In the genomic region with DNA sequence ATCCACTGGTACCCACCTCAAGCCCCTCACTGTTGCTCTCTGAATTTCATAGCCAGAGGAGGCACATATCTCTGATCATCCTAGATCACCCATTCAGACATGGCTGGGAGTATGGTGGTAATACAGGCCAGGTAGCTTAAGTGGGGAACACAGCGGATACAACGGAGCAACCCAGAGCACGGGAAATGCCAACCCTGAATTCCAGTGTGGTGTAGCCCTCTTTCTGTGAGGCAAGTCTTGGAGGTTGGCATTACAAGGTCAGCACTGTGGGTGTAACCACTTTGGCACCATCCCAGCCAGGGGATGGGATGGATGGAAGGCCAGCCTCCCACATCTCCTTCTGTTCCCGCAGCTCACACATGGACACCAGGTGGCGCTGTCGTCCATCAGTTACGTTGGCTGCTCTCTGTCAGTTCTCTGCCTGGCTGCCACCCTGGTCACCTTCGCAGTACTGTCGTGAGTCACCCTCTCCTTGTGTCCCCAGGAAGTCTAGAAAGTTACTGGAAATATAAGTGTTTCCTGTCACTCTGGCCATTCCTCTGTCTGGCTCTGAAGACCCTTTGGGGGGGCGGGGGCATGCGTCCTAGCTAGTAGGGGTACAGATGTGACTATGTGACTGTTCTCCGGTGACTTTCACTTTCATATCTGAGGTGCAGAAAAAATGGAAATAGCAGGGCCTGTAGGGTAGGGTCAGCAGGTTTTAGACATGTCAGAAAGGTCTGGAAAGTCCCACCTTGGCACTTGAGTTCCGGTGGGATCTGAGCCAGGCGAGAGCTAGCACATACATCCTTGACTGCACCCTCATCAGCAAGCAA, we compare ENCODE assay signal across 8 mouse cellular contexts.
A peak's percentile ranks its signal among the peaks of the same experiment; 100 is the strongest.
DNase-seq lines count a peak whose midpoint lies in the region; ATAC-seq and TF ChIP-seq lines count a peak whose summit lies in the region.

No protein-coding gene starts in this region.

- no peaks in the 10 kb centered on the region for H3K36me3 ChIP-seq in forebrain, embryonic 14.5 days (ENCODE audit: control insufficient read depth, insufficient read depth, low read length)
- no peaks in the 10 kb centered on the region for H3K36me3 ChIP-seq in liver, postnatal 0 days (replicated peaks; ENCODE audit: insufficient read depth, low read length)
- no peaks in the 10 kb centered on the region for H3K36me3 ChIP-seq in neural tube, embryonic 13.5 days

- H3K9ac ChIP-seq in forebrain, embryonic 14.5 days (ENCODE audit: low read length), result no peak overlapping the region
- H3K9ac ChIP-seq in liver, postnatal 0 days (replicated peaks), result no peak overlapping the region
- H3K9ac ChIP-seq in neural tube, embryonic 13.5 days, result no peak overlapping the region

- no peak overlapping the region for H3K4me3 ChIP-seq in forebrain, embryonic 14.5 days (ENCODE audit: low read depth, low read length)
- 0 out of 2 replicates have a peak overlapping the region, but pooled peaks have one; percentile 19 for H3K4me3 ChIP-seq in liver, postnatal 0 days (ENCODE audit: low read depth, low read length)
- H3K4me3 ChIP-seq in neural tube, embryonic 13.5 days, result no peak overlapping the region

- TF ChIP-seq EP300 in liver, postnatal 0 days (IDR thresholded peaks at IDR 0.05; ENCODE audit: low read depth), result no peak

- intact Hi-C loops in heart, postnatal 14 days (cut with DNase I), result loop anchor here (2.0 to 10.0 kb wide), 6 partner anchors 116 to 417 kb away; no protein-coding TSS in a partner anchor

- WGBS in forebrain, embryonic 14.5 days, result 51% methylated on average over 14 of the region's 14 CpGs
- 41% methylated on average over 14 of the region's 14 CpGs for WGBS in liver, postnatal 0 days (ENCODE audit: insufficient replicate concordance)
- 50% methylated on average over 14 of the region's 14 CpGs for WGBS in neural tube, embryonic 13.5 days

- no peak overlapping the region for H3K4me2 ChIP-seq in forebrain, embryonic 14.5 days (ENCODE audit: low read length)
- peak overlapping the region; percentile 61 for H3K4me2 ChIP-seq in liver, postnatal 0 days (ENCODE audit: low read depth, low read length)
- H3K4me2 ChIP-seq in neural tube, embryonic 13.5 days, result no peak overlapping the region

- peak; percentile 94 for TF ChIP-seq CTCF in liver, postnatal 0 days (IDR thresholded peaks at IDR 0.05; ENCODE audit: low read depth)

- DNase-seq in c-Kit-positive CD71-positive TER-119-positive erythroid progenitor cells, embryonic 14.5 days (ENCODE audit: low spot score), result peak; percentile 78
- peak; percentile 88 for DNase-seq in forebrain, embryonic 14.5 days (ENCODE audit: low spot score)
- DNase-seq in heart, postnatal 14 days, result peak; percentile 84 to 93
- DNase-seq in layer of hippocampus, adult 11-12 months (ENCODE audit: low spot score), result peak; percentile 88
- DNase-seq in liver, postnatal 0 days, result peak; percentile 86
- DNase-seq in telencephalon, adult 2 months (ENCODE audit: low read depth, low spot score), result peak; percentile 55

- H3K4me1 ChIP-seq in forebrain, embryonic 14.5 days (ENCODE audit: control insufficient read depth, insufficient read depth, low read length), result peaks cover 3% of the 10 kb centered on the region; the same call in 1 of the 2 replicates
- no peaks in the 10 kb centered on the region for H3K4me1 ChIP-seq in liver, postnatal 0 days (ENCODE audit: insufficient read depth)
- peaks cover 8% of the 10 kb centered on the region for H3K4me1 ChIP-seq in neural tube, embryonic 13.5 days (replicated peaks)

- peak; percentile 86 for ATAC-seq in CD4-positive, CD25-positive, alpha-beta regulatory T cell, adult 4 months
- peak; percentile 81 for ATAC-seq in forebrain, embryonic 14.5 days
- peak; percentile 63 for ATAC-seq in liver, postnatal 0 days
- peak; percentile 72 for ATAC-seq in neural tube, embryonic 13.5 days (ENCODE audit: low read depth)

- no peaks in the 10 kb centered on the region for H3K9me3 ChIP-seq in forebrain, embryonic 14.5 days (replicated peaks; ENCODE audit: control insufficient read depth, low read length)
- no peaks in the 10 kb centered on the region for H3K9me3 ChIP-seq in liver, postnatal 0 days (ENCODE audit: low read length)
- H3K9me3 ChIP-seq in neural tube, embryonic 13.5 days, result no peaks in the 10 kb centered on the region

- no peak overlapping the region for H3K27ac ChIP-seq in forebrain, embryonic 14.5 days (ENCODE audit: low read depth, low read length)
- H3K27ac ChIP-seq in liver, postnatal 0 days (ENCODE audit: low read depth), result no peak overlapping the region
- no peak overlapping the region for H3K27ac ChIP-seq in neural tube, embryonic 13.5 days (replicated peaks)

- H3K27me3 ChIP-seq in forebrain, embryonic 14.5 days (replicated peaks; ENCODE audit: control insufficient read depth, insufficient read depth, low read length), result no peaks in the 10 kb centered on the region
- H3K27me3 ChIP-seq in liver, postnatal 0 days (ENCODE audit: insufficient read depth, low read length), result no peaks in the 10 kb centered on the region
- H3K27me3 ChIP-seq in neural tube, embryonic 13.5 days, result no peaks in the 10 kb centered on the region; the same call in 1 of the 2 replicates
